Mouse (Mus musculus): ENCODE measurements around the gene Usp7.

Usp7 gene

DNA sequence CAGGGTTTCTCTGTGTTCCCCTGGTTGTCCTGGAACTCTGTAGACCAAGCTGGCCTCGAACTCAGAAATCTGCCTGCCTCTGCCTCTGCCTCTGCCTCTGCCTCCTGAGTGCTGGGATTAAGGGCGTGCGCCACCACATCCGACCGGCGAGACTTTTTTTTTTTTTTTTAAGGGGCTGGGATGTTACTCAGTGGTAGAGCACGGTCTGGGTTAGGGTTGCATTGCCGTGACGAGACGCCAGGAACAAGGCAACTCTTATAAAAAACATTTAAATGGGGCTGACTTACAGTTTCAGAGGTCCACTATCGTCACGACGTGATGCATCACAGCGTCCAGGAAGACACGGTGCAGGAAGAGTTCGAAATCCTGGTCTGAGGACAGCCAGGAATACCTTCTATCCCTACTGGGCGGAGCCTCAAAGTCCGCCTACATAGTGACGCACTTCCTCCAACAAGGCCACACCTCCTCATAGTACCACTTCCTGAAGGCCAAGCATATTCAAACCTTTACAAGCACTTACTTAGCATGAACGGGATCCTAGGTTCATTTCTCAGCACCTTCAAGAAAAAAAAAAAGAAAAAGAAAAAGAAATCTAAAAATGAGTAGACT, at the start of gene Usp7:
Gene Usp7, minus strand, starts transcription at position 360 of the 609 bp plus-strand sequence.
- DNase-seq (ENCODE audit: low read depth, low spot score), result peak; percentile 96

DNA sequence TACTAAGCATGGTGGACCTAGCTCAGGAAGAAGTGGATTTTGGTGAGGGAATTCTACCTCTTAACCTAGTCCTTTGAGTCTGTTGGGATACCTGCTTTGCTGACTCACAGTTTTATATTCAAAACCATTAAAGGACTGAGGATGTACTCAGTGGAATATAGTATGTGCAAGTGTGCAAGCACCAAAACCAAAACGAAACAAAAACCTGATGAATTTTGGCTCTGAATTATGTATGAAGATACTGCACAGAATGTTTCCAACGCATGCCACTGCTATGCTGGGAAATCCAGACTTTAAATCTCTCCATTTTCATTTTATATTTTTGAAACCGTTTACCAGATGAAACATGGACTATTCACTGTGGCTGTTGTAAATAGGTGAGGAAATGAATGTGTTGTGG, 48.4 kb upstream of the Usp7 start:
- DNase-seq (ENCODE audit: low read depth, low spot score), result no peak

DNA sequence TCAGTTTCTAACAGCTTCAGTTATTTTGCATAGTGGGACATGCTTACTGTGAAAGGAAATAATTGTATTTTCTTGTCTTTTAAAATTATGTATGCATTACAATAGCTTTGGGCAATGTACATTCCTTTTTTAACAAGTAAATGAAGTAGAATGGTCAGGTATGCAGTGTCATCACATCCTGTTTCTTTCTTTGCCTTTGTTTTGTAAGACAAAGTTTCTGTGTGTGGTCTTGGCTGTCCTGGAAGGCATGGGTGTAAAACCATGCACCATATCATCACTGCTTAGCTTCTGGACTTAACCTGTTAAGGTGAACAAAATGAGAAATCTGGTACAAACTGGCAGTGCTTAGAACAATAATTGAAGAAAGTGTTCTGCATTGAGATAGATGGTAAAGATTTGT, 46.8 kb upstream of the Usp7 start:
- peak; percentile 56 for DNase-seq (ENCODE audit: low read depth, low spot score)

DNA sequence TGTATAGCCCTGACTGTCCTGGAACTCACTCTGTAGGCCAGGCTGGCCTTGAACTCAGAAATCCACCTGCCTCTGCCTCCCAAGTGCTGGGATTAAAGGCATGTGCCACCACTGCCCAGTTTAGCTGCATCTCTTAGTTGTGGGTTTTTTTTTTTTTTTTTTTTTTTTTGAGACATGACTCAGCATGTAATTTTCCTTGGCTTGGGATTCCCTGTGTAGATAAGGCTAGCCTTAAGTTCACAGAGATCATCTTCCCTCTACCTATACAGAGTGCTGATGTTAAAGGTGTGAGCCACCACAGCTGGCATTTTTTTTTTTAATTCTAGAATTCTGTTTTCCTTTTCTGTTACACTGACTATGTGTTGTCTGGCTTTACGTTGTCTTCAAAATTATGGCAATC, 45.5 kb upstream of the Usp7 start:
- no peak for DNase-seq (ENCODE audit: low read depth, low spot score)

DNA sequence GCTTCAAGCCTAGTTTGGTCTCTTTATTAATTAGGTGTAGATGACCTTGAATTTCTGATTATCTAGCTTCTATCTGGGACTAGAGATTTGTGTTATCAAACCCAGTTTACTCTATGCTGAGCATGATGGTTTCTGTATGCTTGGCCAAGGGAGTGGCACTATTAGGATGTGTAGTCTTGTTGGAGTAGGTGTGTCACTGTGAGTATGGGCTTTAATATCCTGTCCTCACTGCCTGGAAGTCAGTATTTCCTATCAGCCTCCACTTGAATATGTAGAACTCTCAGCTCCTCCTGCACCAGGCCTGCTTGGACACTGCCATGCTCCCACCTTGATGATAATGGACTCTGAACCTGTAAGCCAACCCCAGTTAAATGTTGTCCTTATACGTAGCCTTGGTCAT, 44.8 kb upstream of the Usp7 start:
- DNase-seq (ENCODE audit: low read depth, low spot score), result no peak

DNA sequence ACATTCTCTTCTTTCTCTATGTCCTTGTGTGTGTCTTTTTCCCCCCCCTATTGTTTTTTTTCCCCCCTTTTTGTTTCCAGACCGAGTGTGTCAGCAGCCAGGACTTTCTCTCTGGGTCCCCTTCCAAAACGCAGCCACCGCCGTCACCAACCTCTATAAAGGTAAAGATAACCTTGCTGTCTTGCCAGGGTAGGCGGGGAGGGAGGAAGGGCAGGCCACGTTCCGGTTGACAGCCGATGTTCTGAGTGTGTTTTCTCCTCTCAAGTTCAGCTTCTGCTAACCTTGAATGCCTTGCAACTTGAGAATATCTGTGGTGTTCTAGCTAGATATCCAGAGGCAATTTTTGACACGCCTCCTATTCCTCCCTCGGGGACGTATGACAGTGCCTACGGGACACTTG, 39.1 kb upstream of the Usp7 start:
- no peak for DNase-seq (ENCODE audit: low read depth, low spot score)

DNA sequence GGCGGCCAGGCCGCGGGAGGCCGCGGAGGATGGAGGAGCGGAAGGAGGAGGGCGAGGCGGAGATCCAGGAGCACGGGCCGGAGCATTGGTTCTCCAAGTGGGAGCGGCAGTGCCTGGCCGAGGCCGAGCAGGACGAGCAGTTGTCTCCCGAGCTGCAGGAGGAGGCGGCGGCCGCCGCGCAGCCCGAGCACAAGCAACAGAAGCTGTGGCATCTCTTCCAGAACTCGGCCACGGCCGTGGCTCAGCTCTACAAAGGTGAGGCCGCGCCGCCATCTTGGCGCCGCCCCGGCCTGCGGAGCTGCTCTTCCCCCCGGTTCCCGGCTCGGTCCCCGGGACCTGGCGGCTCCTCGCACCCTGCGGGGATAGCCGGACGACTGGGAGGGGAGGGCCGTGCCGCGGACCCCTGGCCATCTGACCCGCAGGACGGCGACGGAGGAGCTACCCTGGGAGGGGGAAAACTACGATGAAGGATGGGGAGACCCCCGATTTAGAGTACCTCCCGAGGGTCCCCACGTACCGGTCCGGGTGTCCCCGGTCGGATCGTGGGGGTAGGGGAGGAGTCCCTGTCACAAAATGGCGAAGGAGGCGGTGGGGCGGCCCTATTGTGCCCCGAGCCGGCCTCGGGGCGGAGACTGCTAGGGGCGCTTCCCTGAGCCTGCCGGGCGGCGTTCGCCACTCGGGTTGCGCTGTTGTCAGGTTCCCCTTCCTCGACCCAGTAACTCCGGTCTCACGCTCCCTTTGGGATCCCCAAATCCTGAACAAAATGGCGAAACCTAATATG, 38.5 kb upstream of the Usp7 start:
- peak; percentile 33 for DNase-seq (ENCODE audit: low read depth, low spot score)

DNA sequence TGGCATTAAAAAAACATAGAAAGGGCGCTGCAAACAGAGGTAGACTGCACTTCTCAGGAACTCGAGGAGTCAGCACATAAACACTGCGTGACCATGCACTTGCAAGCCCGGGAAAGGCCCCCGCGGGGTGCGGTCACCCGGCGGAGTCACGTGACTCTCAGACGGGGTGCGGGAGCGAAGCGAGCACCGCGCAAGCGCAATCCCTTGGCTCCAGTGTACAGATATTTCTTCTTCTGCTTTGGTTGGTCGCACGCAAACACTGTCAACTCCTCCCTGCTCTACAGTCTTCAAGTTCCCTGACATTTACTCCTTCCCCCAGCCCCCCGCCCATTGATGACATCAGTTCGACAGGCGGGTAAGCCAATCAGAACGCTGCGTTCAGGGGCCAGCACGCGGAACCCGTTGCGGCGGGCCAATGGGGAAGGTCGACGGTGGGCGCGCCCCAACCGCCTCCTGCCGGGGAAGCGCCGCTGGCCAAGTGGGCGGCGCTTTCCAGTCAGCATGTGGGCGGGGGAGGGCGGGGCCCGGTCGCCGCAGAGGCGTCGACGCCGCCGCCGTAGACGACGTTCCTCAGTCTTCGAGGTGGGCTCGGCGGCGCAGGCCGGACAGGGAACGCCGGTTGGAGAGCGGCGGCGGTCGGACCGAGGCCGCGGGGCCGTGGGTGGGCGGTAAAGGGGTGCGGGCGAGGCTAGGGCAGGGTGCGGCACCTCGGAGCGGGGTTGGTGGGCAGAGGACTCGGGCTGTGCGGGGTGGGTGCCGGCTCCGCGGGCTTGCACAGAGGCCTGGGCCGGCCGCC, 37.7 kb upstream of the Usp7 start, which contains the start of gene 1810013L24Rik:
Gene 1810013L24Rik, plus strand, starts transcription at position 537 of the 796 bp plus-strand sequence.
- DNase-seq (ENCODE audit: low read depth, low spot score), result peak; percentile 100

DNA sequence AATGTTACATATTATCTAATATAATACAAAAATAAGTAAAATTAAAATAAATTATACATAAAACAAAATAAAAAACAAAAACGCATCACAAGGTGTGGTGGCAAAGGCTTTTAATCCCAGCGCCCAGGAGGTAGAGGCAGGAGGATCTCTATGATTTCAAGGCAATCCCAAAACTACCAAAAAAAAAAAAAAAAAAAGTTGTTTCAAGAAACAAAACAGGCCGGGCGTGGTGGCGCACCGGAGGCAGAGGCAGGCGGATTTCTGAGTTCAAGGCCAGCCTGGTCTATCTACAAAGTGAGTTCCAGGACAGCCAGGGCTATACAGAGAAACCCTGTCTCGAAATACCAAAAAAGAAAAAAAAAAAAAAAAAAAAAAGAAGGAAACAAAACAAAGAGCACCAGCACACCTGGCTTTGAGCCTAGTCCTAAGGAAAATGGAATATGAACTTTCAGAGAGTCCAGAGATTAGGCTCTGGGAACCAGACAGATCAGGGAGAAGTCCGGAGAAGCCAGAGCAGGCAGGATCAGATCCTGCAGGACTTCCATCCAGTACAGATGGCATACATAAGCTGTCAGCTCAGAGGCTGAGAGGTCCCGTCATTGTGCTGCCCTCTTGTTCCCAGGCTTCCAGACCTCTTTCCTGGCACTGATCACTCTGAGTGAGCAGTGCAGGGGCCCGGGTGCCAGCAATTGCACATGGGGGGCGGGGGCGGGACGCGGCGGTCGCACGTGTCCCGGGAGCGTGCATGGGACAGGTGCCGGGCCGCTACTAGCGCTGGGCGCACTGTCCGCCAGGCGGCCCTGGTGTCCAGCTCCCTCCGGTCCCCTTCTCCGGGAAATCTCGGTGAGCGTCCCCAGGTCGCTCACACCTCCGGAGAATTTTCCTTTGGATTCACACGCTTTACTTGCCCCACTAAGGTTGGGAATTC, 36.8 kb upstream of the Usp7 start:
- DNase-seq (ENCODE audit: low read depth, low spot score), result peak; percentile 51

DNA sequence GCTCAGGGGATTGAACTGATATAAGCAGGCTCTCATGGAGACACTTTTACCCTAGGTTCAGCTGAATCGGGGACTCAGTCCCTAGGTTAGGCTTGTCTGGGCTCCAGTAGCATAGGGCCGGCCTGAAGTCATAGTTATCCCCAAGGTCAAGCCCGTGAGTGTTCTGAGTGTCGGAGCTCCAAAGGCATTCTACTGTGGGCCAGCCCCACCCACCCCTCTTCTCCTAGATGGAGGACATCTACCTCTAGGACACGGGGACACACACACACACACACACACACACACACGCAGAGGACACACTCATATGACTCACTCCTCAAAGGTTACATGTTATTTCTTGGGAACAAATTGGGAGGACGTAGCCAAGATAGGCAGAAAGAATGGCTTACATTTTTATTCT, 35.3 kb upstream of the Usp7 start:
- no peak for DNase-seq (ENCODE audit: low read depth, low spot score)

DNA sequence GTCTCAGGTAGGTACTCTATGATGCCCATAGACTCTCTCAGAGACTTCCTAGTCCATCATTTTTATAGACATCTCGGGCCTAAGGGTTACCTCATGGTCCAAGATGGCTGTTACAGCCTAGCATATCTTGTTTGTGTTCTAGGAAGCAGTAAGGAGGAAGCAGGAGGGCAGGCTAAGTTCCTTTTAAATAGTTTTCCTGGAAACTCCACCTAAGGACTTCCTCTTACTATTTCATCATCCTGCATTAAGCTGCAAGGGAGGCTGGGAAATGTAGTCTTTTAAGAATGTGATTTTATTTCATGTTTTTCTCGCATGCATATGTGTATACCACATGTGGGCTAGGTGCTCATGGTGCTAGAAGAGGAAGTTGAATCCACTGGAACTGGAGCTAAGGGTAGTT, 31.6 kb upstream of the Usp7 start:
- peak; percentile 69 for DNase-seq (ENCODE audit: low read depth, low spot score)

DNA sequence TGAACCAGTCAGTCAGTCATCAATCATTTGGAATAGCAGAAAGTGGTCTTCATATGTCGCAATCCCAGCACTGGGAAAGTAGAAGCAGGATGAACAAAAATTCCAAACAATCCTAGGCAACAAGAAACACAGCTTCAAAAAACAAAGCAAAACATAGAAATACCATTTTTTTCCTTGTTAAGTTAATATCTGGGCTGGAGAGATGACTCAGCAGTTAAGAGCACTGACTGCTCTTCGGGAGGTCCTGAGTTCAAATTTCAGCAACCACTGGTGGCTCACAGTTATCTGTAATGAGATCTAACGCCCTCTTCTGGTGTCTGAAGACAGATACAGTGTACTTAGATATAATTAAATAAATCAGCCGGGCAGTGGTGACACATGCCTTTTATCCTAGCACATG, 30.5 kb upstream of the Usp7 start:
- DNase-seq (ENCODE audit: low read depth, low spot score), result no peak

DNA sequence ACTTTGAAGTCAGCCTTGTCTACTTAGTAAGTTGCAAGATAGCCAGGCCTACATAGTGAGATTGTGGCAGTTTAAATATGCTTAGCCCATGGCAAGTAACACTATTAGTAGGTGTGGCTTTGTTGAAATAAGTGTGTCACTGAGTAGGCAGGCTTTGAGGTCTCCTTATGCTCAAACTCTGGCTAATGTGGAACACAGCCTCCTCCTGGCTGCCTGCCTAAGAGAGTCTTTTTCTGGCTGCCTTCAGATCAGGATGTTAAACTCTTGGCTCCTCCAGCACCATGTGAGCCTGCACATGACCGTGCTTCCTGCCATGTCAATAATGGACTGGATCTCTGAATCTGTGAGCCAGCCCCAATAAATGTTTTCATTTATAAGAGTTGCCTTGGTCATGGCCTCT, 29.3 kb upstream of the Usp7 start:
- no peak for DNase-seq (ENCODE audit: low read depth, low spot score)

DNA sequence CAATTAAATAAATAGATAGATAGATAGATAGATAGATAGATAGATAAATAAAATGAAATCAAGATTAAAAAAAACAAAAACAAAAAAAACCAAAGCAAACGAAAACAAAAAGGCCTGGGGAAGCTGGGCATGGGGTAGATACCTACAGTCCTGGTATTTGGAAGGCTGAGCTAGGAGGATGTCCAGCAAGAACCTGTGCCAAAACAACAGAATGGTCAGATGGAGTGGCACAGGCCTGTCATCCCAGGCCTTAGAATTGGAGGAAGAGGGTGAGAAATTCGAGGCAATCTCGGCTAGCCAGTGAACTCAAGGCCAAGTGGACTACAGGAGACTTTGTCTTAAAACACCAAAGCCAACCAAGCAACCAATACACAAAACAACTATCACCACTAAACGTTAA, 25.8 kb upstream of the Usp7 start:
- no peak for DNase-seq (ENCODE audit: low read depth, low spot score)

DNA sequence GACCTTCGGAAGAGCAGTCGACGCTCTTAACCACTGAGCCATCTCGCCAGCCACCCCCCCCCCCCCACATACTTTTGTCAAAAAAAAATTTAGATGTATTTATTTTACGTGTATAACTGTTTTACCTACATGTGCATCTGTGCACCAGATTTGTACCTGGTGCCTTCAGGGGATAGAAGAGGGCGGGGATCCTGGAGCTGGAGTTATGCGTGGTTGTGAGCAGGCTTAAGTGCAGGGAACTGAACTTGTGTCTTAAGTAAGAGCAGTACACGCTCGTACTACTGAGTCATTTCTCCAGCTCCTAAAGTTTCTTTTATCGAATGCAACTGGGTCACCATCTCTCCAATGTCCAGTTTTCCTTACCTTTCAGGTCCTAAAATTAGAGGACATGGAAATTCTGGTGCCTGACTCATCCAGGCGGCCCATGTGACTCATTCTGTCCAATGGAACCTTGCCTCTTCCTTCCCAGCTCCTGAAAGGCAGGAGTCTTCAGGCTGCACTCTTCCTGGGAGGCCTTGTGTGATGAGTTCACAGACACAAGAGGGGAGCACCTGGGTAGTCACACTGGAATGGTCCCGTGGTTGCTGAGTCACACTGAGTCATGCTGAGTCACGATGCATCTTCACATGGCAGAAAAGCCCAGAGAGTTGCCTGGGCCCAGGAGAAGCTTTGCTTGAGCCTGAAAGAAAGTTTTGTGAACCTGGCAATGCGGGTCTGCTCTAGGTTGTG, 18.5 kb upstream of the Usp7 start:
- peak; percentile 87 for DNase-seq (ENCODE audit: low read depth, low spot score)

DNA sequence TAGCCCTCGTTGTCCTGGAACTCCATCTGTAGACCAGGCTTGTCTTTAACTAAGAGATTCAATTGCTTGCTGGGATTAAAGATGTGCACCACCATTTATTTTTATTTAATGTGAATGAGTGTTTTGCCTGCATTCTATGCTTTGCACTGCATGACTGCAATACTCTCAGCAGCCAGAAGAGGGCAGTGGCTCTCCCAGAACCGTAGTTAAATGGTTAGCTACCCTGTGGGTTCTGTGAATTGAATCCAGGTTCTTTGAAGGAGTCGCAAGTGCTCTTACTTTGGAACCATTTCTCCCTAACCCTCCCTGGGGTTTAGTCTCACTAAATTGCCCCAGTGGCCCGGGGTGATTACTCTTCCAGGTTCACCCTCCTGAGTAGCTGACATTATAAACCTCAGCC, 14.6 kb upstream of the Usp7 start:
- peak; percentile 82 for DNase-seq (ENCODE audit: low read depth, low spot score)

DNA sequence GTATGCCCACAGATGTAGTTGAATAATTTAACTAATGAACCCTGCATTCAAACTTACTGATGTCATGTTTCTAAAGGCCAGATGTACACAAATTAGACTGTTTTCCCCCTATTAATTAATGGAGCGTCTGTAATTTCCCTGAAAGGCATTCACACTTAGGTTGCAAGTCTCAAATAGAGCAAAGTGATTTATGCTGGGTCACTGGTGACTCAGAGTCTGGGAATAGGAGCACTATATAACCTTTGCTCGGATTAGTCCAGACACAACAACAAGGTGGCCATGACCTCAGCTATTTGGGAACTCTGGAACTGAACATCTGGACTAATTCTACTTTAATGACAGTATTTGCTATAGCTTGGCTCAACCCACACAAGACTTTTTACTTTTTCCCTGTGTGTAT, 3.8 kb upstream of the Usp7 start:
- no peak for DNase-seq (ENCODE audit: low read depth, low spot score)

DNA sequence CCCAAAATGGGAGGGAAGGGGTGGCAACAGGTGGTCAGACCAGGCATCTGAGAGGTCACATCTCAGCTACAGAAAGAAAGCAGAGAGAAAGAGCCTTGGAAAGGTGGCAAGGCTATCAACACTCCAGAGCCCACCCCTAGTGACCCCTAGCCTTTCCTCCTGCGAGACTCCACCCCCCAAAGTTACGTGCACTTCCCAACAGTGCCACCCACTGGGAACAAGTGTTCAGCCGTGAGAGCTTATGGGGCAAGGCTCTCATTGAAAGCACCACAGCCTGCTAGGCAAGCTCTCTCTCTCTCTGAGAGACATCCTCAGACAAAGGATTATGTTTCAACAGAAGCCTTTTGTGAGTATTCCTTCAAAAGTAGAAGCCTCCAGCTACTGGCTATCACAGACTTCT, 2.8 kb upstream of the Usp7 start:
- DNase-seq (ENCODE audit: low read depth, low spot score), result peak; percentile 81

DNA sequence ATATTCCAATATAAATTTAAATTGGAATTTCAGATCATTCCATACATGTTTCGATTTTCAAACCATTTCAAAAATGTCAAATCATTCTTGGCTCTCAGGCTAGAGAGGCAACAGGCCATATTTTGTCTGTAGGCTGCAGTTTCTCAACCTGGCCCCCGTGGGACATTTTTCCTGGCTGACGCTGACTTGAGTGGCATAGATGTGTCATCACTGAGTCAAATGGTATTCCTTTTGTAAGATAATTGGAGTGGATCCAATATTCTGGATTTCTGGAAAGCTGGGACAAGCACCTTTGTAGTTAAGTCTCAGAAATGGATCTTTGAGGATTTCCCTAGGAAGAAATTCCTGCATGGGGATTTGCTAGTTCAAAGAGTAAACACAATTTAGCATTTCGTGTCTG, 1.2 kb downstream of the Usp7 start:
- DNase-seq (ENCODE audit: low read depth, low spot score), result no peak

DNA sequence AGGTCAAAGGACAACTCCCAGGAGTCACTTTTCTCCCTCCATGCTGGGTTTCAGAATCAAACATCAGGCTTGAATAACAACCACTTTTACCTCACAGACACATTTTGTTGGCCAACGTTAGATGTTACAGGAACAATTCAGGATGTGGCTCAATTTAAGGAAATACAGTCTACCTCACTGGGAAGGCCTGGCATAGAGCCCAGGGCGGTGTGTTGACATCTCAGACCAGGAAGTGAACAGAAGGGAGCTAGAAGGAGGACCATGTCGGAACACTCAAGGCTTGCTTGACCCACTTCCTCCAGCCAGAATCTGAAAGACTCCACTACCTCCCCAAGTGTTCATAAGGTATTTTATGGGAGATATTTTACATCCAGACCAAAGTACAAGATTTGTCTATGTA, 7.4 kb downstream of the Usp7 start:
- no peak for DNase-seq (ENCODE audit: low read depth, low spot score)

Data from ES-CJ7 (cell line).